Mouse (Mus musculus) kidney, postnatal 4 days (tissue): Measurements from ENCODE around the gene Rtn3.
"Not testable (repeated sequence)": the region's sequence is repeated elsewhere in the genome, so short reads cannot be mapped to it uniquely, and the experiment has no call there.

ENCODE experiments used
- DNase-seq, 2 experiments: peaks; one replicate each; pipeline ENCODE4 v3.0.0; 2021; ENCODE audit warnings: mixed read lengths in 2 of 2

The Rtn3 gene

DNA sequence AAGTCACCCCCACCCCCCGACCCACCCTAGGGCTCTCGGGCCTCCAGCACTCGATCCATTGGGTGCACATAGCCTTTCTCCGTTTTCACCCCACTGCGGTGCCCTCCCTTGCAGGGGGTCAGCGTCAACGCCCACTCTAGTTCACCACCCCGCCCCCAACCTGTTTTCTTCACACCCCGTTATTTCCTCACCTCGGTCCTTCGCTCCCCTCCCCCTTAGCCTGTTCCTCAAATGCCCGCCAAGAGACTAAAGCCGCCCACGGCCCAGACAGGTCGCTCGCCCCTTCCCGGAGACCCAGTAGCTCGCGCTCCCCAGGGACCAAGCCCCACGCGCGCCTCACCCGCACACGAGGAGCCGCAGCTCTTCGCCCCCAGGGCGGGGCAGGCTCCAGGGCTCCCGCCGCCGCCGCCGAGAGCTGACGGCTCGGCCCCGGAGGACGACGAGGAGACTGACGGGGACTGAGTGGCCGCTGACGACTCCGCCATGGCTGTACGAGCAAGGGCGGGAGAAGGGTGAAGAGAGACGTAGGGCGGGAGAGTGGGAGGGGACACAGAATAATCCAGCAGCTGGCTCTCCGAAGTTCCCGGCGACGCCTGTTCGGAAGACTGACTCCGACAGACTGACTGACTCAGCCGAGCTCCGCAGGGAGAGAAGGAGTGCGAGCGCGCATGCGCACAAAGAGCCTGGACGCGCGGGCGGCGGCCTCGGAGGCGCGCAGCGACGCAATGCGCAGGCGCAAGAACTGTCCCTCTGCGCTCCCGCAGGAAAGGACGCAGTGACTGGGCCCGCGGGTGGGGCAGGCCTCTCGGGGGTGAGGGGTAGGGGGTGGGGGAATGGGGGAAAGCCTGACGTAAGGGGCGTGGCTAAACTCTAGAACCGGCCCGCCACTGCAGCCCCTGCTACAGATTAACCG lies at the start of gene Rtn3:
Gene Rtn3, minus strand, starts transcription at position 683 of the 913 bp plus-strand sequence.
- DNase-seq: peak; percentile 98 to 99

DNA sequence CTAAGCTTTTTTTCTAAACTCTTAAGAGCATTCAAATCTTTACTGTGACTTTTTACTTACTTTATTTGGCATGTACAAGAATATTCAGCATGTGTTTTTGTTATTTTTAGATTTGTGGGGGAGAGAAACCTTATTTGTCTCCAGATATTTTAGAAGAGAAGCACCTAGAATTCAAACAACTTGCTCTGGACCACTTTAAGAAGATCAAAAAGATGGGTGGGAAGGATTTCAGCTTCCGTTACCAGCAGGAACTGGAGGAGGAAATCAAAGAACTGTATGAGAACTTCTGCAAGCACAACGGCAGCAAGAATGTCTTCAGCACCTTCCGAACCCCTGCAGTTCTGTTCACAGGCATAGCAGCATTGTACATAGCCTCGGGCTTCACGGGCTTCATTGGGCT lies 48.8 kb upstream of the Rtn3 start:
- no peak for DNase-seq

DNA sequence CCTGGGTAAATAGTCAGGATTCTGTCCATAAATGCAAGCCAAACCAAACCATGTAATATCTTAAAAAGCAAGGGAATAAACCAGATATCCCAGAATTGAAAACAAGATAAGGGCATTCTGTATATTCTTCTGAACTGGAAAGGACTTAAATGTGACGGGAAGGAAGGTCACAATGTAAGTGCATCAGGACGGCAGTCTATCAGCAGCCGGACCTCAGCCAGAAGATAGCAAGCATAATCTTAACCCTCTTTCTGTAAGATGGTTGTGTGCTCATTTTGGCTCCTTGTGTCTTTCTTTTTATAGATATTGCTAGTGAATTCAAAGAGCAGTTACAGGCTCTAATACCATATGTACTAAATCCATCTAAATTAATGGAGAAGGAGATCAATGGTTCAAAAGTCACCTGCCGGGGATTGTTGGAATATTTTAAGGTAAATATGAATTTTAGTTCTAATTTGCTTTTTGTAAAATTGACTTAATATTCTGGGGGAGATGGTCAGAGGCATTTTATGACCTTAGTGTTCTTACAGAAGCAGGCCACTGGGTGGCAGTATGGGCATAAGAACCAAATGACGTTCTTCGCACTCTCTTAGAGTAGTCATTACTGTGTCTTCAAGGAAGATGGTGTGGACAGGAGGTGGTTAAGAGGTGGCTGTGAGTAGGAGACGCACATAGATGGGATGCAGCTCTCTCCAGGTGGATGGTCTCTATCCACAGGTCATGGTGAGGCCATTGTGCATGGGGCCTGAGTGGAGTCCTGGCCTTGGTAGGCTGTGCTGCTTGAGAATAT lies 45.8 kb upstream of the Rtn3 start:
- peak; percentile 74 to 78 for DNase-seq

DNA sequence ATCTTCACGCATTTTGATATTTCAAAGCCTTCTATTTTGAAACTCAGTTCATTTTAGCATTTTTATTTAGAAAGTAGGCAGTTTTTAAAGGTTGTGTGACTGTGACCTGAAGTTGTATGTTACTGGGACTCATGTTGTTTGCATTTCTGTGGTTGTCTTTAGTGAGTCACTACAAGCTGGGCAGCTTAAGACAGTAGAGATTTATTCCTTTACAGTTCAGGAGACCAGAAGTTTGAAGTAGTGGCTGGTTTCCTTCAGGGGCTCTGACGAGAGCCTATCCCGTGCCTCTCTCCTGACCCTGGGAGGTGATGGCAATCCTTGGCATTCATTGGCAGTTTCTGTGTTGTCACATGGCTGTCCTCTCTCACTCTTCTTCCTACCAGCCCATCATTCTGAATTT lies 41.8 kb upstream of the Rtn3 start:
- DNase-seq: no peak

DNA sequence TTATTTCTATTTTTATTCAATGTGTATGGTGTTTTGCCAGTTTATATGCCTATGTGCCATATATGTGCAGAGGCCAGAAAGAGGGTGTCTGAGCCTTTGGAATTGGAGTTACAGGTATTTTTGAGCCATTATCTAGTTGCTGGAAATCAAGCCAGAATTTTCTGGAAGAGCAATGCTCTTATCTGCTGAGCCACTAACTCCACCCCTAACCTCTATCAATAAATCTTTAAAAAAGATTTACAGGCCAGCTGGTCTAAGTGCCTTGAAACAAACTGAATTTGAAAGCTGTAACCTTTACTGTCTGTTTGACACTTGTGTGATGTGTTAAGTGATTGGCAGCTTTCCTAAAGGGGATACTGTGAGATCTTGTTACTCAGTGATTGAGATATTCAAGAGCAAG lies 40.7 kb upstream of the Rtn3 start:
- DNase-seq: no peak

DNA sequence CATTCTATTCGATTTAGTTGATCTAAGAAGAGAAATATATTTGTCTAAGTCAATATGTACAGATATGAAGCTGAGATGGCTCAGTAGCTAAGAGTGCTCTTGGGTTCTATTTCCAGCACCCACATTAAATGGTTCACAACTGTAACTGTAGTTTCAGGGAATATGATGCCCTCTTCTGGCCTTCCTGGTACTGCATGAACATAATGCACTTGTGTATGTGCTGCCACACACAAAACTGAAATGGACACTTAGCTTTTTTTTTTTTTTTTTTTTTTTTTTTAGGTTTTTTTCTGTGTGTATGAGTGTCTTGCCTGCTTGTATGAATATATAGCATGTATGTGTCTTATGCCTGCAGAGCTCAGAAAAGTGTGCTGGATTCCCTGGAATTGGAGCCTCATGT lies 40.2 kb upstream of the Rtn3 start:
- DNase-seq: peak; percentile 11 to 16

DNA sequence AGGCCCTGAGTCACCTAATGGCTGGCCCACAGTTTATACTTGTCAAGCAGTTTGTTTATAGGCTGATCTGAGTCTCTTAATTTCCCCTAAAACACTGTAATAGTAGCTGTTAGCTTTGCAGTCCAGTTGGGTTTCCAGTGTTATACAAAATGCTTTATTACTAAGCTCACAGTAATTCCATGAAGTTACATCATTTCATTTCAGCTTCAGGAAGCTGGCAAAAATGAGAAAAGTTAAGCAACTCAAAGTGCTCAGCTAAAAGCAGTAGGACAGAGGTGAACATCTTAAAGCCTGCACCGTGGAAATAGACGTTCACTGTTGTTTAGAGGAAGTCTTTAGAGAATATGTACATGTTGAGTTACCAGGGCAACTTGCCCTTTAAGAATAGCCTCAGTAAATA lies 39.8 kb upstream of the Rtn3 start:
- no peak for DNase-seq

DNA sequence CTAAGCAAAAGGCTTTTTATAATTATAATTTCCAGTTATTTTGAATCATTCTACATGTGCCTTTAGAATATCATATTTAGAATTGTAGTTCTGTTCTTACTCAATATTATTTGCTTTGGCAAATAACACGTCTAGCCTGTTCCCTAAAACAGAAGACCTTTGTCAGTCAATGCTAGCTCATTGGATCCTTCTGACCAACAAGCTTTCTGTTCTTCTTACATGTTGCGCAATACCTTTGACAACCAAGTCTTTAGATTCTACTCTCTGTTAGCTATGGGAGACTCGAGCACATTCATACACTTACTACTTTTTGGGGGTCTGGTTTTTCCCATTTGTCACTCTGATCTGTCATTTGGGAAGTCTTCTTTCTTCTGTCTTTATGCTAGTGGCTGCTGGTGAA lies 38.5 kb upstream of the Rtn3 start:
- DNase-seq: no peak

DNA sequence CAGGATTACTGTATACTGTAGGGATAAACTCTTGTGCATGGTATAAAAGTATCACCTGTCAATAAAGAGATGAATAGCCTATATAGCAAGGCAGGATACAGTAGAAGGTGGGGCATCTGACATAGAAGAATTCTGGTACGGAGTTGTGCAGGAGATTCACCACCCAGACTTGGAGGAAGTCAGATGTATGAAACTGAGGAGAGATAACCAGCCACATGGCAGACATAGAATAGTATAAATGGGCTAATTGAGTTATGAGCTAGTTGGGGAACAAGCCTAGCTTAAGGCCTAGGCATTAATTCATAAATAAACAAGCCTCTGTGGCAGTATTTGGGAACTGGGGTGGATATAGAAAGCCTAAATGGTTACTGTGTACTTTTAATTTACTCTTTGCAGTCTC lies 33.4 kb upstream of the Rtn3 start:
- DNase-seq: no peak

DNA sequence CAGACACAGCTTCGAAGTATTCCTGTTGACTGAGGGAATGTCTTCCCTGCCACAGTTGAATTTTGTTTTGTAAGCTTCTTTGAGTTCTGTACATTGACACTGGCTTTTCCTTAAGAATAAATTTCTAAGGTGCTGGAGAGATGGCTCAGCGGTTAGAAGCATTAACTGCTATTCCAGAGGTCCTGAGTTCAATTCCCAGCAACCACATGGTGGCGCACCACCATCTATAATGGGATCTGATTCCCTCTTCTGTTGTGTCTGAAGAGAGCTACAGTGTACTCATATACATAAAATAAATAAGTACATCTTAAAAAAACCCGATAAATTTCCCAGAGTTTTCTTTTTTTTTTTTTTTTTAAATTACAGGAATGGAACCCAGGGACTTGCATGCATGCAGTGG lies 24.9 kb upstream of the Rtn3 start:
- peak in 1 of 2 experiments; percentile 21 for DNase-seq

DNA sequence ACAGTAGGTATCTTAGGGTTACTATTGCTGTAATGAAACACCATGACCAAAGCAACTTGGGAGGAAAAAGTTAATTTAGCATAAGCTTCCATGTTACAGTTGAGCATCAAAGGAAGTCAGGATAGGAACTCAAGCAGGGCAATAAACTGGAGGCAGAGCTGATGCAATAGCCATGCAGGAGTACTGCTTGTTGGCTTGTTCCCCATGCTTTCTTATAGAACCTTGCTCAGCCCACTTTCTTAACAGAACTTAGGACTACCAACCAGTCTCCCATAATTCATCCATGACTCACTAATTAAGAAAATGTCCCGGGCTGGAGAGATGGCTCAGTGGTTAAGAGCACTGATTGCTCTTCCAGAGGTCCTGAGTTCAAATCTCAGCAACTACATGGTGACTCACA lies 23.2 kb upstream of the Rtn3 start:
- DNase-seq: no peak

DNA sequence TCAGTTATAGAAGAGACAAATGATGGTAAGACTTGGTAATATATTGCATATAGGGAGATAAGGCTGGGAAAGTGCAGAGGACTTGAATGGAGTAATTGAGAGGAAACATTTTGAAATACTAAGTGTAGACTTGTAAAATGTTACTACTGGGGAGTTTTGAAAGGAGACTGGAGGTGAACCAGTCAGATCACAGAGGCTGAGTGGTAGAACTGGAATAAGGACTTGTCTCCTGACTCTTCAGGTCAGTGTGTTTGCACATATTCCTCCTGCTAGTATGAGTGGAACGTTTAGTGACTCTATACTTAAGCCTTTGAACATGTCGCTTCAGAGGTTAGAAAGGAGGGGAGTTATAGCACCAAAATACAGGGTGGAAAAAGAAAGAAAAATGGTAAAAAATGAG lies 19.4 kb upstream of the Rtn3 start:
- no peak for DNase-seq

DNA sequence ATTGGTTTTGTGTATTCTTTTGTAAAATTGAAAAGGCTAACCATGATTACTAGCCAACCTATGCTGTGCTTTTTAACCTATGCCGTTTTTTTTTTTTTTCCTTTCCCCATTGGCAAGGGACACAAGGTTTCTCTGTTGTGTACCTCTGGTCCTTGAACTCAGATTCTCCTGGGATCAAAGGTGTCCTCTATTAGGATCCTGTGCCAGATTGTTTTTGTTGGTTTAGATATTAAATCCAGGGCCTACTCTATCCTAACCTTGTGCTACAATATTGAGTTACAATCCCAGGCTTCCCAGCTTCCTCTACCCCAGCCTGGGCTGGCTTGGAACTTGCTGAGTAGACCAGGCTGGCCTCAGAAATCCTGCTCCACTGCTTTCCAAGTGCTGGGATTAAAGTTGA lies 17.6 kb upstream of the Rtn3 start:
- DNase-seq: no peak

DNA sequence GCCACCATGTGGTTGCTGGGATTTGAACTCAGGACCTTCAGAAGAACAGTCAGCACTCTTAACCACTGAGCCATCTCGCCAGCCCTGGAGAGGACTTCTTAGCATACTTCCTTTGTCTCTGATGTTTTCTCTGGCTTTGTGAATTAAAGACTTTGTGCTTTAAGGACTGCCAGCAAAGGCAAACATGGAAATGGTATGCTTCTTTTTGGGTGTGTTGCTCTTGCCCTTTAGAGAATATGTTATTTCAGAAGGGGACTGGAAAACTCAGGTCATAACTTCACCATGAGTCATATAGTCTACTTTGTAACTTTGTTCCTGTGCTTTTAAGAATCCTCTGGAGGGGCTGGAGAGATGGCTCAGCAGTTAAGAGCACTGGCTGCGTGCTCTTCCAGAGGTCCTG lies 15.7 kb upstream of the Rtn3 start:
- DNase-seq: no peak

DNA sequence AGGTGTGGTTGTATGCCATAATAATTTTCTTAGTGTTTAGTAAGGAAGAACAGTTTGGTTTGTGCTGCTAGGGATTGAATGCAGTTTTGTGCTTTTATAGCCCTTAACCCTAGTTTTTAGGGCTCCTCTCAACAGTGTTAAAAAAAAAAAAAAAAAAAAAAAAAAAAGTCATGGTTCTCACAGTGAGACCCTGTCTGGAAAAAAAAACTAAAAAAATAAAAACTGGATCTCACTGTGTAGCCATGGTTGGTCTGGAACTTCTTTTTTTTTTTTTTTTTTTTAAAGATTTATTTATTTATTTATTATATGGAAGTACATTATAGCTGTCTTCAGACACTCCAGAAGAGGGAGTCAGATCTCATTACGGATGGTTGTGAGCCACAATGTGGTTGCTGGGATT lies 13.0 kb upstream of the Rtn3 start:
- DNase-seq: not testable (repeated sequence)

DNA sequence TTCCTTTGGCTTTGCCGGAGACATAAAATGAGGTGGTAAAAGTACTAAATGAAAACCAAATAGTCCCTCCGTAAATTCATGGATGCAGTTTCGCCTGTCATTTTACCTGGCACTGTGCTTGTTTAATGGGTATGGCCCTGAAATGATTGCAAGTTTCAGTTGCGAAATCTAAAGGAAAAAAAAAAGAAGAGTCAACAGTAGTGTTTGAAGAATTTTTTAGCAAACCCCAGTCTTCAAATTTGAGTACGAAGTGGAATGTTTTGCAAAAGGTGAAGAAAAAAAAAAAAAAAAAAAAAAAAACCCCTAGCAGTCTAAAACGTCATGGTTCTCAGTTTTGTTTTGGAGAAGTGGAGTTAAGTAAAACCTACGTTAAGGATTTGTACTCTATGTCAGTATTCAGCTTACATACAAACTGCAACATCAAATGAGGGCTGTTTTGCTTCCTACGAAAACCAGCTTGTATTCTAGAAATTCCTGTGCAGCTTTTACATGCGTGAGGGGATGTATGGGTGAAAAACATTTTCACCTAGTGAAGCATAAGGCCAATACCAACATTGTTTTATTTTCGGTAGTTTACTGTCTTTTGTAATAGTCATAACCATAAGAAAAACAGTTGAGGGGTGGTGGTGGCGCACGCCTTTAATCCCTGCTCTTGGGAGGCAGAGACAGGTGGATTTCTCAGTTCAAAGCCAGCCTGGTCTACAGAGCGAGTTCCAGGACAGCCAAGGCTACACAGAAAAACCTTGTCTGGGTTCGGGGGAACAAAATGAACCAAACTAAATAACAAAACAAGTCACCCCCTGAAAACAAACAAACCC lies 12.3 kb upstream of the Rtn3 start:
- no peak for DNase-seq

DNA sequence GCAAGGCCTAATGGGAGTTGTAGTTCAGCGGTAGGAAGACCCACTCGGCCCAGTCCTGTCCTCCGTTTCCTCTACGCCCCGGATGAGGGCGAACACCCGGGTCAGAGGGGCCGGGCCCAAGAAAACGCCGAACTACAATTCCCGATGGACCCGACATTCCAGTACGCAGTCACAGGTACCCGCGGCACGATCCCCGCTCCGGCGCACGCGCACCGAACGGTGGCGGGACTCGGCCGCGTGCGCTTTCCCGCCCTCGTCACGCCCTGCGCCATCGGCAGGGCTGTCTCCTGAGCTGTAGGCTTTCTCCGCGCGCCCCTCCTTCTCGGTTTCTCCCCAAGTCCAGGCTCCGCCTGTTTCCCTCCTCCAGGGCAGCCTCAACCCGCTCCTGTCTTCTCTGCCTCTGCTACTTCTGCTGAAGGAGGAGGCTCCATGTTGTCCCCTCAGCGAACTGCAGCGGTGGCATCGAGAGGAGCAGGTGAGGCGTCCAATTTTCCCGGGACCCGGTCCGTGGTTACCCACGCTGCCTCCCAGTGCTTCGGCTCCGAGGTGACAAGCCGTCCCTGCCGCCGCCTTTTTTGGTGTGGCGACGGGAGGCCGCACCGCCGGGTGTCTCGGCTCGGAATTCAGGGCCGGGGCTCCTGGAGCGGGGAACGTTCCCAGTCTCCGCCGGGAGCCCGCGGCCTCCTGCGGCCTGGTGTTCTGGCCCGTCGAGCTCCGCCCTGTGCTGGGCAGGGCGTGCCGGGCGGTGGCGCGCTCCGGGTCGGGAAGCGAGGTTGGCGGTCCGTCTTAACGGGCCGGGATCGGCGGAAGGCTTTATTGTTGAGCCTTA lies 11.3 kb upstream of the Rtn3 start:
- DNase-seq: peak; percentile 93 to 96

DNA sequence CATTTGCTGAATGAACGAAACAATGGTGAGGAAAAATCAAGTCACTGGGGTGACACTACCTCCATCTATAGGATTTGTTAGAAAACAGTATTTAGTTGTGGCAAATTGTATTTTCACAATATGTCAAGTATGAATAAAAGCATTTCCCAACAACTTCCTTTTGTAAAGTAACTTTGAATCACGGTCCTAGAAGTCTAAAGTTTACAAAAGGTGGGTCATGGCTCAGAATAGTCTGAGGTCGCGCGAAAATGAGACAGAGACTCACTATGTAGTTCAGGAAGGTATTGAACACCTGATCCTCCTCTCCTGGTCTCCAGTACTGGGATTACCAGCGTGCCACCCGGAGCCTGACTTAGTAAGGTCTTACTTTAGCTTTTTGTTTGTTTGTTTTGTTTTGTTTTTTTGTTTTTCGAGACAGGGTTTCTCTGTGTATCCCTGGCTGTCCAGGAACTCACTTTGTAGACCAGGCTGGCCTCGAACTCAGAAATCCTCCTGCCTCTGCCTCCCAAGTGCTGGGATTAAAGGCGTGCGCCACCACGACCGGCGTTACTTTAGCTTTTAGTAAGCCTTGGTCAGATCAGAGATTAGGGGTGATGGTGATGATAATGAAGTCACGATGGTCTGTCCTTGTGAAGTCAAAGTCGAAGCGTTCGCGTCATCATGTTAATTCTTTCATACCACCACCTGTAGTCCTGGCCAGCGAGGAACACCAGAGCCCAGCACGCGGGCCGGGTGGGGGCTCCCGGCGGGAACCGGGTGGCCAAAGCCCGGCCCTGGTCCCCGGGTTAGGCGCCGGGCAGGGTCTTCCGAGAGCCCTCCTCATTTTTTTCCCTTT lies 10.5 kb upstream of the Rtn3 start, which contains the start of gene Atl3:
Gene Atl3, plus strand, starts transcription at position 689 of the 835 bp plus-strand sequence.
- no peak for DNase-seq

DNA sequence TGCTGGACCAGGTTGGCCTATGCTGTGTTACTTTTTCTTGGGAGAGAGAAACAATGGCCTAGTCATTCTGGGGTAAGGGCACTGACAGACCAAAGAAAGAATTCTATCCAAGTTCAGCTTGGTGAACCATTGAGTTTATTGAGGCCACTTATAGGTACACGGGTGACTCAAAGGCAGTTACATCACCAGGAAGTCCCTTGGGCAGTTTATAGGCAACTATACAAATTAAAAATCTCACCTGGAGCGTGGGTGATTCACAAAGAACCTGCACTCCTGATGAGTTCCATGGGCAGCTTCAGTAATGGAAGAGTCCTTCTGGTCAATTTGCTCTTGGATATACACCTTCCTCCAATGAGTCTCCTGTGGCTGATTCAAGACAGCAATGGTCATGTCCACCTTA lies 9.6 kb upstream of the Rtn3 start:
- DNase-seq: no peak

DNA sequence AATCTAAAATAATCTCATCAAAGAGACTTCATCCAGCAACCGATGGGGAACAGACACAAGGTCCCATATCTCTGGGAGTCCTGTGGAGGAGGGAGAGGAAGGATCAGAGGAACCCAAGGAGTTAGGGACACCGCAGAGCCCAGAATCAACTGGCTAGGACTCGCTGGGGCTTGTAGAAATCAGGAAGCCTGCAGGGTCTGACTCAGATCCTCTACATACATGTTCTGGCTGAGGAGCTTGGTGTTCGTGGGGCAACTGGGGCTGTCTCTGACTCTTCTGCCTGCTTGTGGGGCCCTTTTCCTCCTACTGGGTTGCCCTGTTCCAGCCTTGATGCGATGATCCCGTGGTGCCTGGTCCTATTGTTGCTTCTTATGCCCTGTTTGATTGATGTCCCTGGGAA lies 8.9 kb upstream of the Rtn3 start:
- no peak for DNase-seq

DNA sequence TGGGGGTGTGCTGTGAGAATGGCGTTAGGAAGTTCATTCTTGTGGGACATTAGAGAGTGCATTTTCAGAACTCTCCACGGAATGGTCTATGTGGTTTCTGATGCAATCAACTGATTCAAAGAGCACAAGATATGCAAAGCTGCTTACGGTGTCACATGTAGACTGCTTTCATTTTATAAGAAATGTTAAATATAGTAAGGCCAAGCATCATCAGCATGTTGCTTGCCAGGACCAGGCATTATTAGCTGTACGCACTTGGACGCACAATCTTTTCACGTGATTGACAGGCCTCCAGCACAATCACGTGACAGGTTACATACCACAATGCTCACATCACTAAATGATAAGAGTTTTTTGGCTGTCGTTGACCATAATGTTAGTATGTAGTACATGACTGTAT lies 4.6 kb upstream of the Rtn3 start:
- DNase-seq: no peak
